Mouse (Mus musculus): ENCODE measurements around the gene Mfsd4a. TPM values are rescaled to one million over a fixed set of nuclear protein-coding genes. Genes with fewer than 3 reads are reported as not detected.

Gene Mfsd4a
- total RNA-seq, 2 experiments from 2014 or later: 5.1 to 6.9 TPM

DNA sequence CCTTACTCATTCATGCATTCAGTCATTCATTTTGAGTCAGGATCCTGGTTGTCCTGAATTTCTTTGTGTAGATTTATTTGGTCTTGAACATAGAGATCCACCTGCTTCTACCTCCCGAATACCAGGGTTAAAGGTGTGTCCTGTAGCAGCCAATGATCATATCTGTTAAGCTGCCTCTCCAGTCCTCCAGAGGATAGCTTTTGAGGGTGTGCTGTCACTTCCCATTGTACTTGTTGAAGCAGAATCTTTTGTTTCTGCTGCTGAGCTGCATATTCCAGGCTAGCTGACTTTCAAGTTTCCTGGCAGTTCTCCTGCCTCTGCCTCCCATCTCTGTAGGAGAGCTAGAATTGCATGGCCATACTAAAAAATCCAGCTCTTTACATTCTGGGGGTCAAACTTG lies 51.2 kb downstream of the Mfsd4a start:
- no peak for DNase-seq

DNA sequence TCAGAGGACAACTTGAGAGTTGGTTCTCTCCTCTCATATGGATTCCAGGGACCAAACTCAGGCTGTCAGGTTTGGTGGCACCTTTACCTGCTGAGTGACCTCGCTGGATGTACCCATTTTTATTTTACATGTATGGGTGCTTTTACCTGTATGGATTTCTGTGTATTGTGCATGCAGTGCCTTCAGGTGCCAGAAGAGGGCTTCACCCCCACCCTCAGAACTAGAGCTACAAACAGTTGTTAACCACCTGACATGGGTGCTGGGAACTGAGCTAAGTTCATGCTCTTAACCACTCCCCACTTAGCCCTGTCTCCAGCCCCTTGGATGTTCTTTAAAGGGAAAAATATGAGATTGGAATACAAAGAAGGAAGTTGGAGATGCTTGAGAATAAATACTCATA lies 53.1 kb downstream of the Mfsd4a start:
- DNase-seq: no peak

DNA sequence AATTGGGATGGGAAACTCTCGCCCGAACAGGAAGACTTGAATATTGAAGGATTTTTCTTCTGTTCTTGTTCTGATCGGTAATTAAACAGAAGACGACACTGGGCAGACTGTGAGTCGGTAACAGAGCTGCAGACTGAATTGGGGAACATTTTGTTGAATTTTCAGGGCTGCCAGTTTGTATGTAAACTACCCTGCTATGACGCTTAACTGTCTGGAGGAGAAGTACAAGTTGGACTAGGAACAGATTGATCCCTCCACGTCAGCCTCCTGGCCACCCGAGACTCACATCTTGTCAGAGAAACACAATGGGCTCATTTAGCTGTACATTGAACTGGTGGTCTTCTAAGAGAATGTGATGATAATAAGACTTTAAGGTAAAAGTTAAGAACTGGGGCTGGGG lies 55.0 kb downstream of the Mfsd4a start:
- DNase-seq: no peak

DNA sequence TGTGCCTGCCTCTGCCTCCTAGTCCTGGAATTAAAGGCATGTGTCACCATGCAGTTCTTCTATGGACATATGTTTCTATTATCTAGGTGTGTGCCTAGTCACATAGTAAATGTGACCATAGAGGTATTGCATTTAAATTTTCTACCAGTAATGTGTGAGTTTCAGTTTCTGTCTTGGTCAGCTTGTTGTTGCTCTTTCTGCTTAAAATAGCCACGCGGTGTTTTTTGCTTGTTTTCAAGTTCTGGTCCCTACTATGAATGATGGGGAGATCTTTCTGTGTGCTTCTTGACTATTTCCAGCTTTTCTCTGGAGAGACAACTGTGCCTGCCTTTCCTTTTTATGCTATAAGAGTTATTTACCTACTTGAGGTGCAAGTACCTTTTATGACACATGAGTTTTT lies 56.1 kb downstream of the Mfsd4a start:
- no peak for DNase-seq

DNA sequence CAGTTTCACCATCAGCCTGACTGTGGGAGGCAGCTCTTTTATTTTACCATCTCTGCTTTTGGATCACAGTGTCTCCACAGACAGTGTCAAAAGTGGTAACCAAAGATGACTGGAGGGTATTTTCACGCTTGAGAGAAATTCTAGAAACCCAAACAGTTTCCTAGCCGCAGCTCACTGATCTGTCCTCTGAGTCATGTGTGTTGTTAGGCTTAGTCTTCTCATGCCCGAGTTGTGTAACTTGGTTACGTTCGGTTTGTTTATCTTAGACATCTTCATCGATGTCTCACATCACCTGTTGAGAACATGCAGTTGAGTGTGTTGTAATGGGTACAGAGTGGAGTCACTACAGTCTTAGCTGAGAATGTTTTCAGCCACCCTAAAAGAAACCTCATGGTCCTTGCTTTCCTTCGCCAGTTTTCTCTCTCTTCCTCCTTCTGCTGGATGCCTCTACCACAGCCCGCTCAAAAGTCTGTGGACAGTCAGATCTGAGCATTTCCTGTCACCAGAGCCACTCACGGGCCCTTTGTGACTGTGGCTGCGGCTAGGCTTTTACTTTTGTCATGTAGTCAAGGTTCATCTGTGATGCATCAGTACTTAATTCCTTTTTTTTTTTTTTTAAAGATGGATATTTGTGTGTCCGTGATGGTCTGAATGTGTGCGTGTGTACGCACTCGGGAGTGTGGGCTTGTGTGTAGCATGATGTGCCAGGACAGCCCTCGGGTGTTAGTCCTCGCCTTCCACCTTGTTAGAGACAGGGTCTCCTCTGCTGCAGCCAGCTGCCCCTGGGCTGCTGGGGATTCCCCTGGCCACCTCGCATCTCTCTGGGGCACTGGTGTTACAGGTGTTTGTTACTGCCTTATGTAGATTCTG lies 57.0 kb downstream of the Mfsd4a start:
- DNase-seq: peak; percentile 25 to 35

DNA sequence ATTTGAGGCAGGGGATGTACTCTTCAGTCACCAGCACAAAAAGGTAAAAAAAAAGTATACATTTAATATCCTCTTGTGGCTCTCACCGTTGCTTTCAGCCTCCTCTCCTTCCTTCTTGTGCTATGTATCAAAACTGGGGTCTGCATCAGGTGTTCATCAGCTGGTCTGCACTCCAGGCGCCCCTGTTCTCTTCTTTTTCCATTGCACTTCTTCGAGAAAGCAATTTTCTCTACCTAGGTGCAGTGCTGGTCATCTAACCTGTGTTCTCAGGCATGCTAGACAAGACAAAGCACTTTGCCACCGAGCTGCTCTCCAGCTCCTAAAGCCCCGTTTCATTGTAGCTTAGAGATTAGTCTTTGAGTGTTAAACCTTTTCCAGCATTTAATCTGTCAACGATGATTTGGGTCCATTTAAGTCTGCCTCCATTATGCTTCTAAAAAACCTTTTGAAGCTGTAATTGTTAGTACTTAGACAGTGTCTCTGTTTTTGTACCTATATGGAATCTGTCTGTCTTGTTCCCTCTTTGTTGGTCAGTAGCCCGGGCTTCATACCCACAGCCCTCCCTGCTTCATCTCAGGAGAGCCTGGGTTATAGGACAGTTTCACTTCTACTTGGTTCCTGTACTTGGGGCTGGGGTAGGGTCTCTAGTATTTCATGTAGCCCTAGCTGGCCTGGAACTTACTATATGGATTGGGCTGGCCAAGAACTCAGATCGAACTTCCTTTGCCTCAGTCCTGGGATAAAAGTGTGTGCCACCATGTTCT lies 58.8 kb downstream of the Mfsd4a start:
- no peak for DNase-seq

DNA sequence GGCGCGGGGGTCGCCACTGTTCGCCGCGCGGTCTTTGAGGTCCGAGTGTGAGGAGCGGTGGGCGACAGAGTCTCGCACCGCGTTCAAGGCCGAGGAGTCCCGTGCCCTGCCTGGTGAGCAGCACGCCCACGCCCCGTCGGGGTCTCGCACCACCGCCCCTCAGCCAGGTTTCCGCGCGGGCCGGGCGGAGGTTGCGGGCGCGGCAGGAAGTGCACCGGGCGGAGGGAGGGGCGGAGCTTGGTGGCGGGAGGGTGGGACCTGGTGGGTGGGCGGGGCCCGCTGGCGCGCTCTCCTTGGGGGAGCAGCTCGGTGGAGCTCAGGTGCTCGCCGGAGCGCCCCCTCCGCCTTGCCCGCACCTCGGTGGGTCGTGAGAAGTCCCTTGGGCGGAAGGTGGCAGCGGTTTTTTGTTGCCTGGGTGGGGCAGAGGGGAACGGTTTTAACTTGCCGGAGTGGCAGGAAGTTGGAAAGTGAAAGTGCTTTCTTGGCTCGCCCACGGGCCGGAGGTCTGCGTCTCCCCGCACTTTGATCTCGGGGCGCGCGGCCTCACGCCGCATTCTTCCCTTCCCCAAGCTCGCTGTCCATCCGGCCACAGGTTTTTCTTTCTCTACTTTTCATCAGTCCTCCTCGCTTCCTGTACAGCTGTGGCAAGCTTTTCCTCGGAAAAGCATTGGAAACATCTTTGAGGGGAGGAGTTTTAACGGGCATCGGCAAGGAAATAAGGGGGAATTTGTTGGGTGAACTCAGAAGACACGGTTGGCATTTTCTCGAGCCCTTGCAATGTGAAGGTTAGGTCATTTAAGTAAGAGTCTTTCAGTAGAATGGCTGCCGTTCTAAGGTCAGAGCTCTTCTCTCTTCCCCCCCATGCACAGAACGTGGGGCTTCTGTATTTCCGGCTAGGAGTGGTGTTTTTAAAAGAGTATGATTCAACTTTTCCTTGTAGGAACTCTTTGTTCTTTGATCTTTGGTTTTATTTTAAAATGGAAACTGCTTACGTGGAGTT lies 59.7 kb downstream of the Mfsd4a start:
- DNase-seq: peak; percentile 90 to 92

DNA sequence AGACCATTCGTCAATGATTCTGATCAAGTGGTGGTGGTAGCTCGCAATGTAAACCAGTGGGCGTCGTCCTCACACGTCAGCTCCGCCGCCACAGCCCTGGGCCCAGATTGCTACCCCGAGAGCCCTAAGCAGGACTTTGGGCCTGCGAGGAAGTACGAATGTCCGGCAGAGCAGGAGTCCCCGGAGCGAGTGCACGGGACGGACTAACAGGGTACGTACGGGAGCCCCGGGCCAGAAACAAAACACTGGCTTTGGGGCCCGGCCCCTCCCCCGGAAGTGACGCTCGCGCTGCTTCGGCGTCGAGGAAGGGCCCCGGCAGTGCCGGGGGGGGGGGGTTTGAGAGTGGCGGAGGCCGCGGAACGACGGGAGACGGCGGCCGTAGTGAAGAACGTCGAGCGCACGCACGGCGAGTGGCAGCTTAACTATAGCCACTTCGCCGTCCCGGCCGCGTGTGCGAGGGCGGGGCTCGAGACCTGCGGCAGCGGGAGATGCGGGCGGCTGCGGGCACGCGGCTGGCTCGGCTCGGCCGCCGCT lies 60.5 kb downstream of the Mfsd4a start, which contains the start of gene Elk4:
Elk4 (plus strand) TSS at position 326 of the 534 bp plus-strand sequence.
- DNase-seq: peak; percentile 96

DNA sequence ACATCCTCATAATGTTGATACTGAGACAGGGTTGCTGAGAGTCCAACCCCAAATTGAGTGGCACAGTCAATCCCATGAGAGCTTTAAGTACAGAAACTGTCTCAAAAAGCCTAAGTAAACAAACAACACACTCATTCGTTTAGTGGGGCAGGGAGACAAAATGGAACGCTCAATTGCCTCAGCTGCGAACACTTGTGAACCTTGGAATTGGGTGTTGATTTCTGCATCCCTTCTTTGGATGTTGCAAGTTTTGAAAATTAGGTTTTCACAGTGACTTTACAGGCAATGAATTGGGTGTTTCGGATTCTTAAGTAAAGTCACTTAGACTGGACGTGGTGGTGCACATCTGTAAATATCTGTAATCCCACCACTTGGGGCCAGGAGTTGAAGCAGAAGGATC lies 61.1 kb downstream of the Mfsd4a start:
- peak in 1 of 2 experiments; percentile 31 for DNase-seq

DNA sequence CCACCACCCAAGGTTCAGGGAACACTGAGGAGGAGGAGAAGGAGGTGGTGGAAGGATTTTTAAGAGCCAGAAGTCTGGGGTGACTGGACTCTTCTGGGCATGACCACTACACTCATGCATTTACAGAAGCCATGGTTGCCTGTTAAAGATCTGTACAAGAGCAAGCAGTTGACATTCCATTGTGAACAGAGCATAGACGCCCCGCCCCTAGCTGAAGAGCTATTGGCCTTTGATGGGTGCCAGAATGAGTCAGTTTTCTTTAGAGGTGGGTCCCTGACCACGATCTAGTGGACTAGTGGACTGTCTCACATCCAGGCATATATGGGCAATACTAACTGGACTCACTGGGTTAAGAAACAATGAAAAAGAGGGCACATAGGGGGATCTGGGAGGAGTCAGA lies 61.8 kb downstream of the Mfsd4a start:
- no peak for DNase-seq

DNA sequence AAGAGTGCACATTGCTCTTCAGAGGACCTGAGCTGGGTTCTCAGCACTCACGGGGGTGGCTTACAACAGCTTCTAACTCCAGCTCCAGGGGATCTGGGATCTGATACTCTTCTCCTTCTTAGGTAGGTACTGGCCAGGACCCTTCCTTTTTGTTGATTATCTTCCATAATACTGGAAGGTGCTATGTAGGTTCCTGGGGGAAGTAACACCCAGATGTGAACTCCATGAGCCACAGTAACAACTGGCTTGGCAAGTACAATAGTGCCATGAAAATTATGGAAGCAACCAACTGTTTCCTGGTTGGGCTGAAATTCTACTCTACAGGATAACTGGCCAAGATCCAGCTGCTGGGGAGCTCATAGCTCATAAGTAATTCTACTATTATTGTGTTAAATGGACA lies 62.4 kb downstream of the Mfsd4a start:
- DNase-seq: no peak

DNA sequence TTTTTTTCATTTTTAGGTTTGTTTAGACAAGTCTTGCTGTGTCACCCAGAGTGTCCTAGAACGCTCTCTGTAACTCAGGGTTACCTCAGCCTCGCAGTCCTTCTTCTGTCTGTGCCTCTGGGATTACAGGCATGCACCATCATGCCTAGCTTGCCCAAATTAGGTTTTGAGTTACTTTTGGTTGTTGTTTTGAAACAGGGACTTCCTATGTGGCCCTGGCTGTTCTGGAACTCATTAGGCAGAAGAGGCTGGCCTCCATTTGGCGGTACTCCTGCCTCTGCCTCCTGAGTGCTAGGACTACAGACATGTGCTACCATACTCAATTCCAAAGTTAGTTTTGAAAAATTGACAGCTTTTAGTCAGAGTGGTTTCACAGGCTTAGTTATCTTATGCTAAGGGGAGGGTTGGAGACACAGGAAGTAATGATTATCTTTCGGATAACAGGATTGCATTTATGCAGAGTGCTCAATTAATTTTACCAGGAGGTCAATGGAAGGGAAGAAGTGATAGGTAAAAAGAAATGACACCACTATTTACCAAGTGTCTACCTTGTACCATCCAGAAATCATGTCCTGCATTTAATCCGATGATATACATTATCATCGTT lies 63.2 kb downstream of the Mfsd4a start:
- DNase-seq: no peak

DNA sequence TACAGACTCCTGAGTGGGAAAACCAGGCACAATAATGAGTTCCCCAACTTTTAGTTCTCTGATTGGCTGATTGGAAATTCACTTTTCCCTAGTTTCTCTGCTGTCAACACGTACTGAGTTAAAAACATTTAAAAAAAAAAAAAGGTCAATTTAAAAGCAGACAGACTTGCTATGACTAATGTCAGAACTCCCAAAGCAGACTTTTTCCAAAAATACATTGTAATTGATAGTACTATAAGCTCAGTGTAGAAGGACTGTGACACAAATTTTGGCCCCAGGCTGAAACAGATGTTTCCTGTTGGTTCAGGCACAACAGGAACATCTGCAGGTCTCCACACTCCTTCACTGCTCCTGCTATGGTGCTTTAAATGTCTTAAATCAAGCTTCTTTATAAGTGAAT lies 64.0 kb downstream of the Mfsd4a start:
- DNase-seq: peak; percentile 57 to 80

DNA sequence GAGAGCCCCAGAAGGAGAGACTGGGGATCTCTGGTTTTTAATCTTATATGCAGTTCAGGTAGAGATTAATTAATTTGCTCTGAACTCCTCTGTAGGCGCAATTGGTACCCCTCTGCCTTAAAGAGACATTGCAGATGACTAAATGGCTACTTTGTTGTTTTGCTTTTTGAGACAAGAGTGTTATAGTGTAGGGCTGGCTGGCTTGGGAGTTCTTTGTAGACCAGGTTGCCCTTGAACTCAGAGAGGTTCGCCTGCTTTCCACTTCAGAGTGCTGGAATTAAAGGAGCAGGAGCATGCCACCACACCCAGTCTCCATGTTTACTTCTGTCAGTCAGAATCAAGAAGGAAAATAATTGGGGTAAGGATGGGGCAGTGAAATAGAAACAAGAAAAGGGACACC lies 64.8 kb downstream of the Mfsd4a start:
- DNase-seq: no peak

DNA sequence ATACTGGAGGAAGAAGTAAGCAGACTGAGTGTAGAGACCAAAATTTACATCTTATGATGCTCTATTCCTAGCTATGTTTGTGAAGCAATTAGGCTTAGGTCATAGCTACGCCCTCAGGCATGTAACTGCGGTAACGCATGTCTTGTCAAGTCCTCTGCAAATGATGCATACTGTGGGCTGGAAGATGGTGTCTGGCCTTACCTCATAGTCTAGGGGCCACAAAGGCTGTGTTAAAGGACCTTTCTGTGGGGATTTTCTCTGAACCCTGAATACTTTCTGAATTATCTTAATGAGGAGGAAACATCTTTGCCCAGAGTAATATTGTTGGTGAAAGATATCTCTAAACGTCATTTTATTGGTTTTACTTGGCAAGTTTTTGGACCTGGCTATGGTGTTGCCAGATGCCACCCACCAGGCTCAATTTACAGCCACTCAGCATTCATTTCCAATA lies 66.0 kb downstream of the Mfsd4a start:
- no peak for DNase-seq

DNA sequence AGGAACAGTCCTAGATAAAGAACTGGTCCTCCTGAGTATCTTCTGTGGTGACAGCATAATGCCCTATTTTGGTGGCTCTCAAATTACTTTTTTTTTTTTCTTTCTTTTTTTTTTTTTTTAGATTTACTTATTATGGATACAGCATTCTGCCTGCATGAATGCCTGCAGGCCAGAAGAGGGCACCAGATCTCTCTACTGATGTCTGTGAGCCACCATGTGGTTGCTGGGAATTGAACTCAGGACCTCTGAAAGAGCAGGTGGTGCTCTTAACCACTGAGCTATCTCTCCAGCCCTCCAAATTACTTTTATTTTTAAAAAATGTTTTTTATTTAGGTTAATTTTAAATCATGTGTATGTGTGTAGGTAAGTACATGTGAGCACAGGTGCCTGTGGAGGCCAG lies 67.4 kb downstream of the Mfsd4a start:
- DNase-seq: no peak

DNA sequence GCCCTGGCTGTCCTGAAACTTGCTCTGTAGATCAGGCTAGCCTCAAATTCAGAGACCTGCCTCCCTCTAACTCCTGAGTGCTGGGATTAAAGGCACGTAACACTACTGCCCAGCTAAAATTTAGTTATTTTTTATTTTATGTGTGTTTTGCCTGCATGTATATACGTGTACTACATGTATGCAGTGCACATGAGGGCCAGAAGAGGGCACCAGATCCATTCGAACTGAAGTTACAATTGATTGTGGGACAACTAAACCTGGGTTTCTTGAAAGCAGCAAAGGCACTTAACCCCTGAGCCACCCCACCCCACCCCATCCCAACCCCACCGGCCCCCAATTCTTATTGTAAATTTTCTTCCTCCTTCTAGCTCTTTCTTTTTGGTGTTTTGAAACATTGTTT lies 72.8 kb downstream of the Mfsd4a start:
- DNase-seq: peak; percentile 54 to 84

DNA sequence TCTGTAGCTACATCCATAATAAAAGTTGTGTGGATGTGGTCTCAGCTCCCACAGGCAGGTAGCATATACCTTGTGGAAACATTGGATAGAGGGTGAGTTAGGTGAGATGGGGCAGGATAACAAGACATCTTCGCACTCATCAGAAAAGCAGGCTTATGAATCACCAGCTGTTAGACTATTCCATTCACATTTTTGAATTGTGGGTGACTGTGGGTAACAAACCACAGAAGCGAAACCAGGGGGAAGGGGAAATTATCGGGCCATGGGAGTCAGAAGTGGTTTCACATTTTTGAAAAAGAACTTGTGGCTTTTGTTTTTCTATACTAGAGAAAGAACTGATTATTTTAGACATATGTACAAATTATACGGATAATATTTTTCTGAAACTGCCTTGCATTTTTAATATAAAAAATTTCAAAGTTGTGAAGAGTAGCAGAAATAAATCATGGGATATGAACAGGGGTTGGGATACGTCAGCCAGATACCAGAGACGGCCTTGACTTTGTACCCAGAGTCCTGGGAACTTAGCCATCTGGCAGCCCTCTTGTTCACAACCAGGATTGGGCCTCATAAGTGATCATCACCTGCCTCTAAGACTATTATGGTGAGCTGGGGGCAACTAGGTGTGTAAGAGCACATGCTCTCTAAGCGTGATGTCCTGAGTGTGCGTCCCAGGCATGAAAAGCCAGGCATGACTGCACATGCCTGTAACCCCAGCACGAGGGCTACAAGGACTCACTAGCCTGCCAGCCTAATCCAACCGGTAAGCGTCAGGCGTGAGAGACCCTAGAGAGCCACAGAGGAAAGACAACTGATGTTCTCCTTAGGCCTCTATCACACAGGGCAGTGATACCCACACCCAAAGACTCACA lies 74.5 kb downstream of the Mfsd4a start:
- no peak for DNase-seq

DNA sequence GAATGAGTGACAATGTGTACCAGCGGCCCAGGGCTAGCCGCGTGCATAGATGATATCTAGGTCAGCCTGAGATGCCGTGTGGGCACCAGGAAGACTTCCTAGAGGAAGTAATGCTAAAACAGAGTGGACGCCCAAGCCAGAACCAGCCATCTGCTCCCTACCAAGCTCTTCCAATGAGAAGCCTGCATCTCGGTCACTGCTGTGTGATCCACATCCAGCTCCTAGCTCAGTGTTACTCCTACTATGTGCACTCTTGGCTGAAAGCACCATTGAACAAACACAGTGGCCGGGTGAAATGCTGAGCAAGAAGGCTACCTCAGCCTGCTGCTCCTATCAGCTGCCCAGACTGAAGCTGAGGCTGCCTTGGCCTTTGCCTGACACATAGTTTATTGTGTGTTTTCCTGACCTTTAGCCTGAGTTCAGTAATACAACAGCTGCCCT lies 75.3 kb downstream of the Mfsd4a start:
- no peak for DNase-seq

DNA sequence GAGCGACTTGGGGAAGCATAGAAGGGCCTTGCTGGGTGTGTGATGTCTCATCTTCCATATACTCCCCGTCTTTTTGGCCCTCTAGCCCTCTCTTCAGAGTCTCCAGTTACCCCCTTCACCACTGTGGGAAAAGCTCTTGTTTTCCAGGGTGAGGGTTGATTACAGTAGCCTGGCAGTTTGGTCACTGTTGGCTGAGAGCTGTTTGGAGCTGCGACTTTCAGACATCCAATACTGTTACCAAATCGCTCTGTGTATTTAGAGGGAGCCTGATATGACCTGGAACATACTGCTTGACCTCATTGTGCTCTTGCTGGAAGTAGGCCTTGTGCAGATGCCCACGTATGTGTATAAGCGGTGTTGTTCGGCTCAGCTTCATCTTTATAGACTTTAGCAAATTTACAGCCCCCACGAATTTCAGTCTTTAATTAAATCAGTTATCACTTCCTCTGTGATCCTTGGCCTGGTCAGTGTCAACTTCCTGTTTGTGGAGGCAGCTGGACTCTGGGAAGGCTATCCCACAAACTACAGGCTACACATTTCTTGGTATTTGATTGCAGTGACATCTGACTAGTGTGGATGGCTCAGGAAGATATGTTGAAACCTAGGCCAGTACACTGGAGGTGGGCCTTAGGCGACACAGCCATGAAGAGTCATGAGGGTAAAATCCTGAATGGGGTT lies 77.6 kb downstream of the Mfsd4a start:
- no peak for DNase-seq

All from heart, adult 18-20 months (tissue).